22 mouse cellular contexts compared by ENCODE assay signal in the genomic region with DNA sequence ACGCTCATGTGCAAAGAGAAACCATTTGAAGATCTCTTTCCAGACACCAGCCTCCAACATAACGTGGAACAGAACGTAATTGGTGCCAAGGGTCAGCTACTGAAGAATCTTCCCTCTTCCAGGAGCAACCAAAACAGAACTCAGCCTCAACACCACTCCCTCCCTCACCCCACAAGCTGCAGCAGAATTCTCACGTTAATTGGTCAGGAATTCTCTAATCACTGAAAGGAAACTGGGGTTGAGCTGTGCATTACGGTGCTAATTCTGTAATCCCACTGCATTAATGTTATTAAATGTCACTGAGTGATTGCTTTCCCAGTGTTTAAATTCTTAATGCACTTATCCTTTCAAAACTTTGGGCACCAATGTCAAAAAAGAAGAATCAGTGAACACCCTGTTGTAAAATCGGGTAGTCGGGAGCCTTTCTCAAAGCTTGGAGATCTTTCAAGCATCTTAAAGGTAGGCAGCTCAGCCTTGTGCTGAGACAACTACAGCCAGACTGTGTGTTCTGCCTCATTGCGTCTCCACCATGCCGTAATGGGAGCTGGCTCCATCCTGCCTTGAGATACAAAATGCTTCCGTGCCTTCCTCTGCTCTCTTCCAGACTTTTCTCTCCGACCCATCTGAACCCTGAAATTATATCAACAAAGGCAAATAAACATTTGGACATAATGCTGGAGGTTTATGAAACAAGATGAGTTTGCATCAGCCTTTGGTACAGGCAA.
DNase-seq lines count a peak whose midpoint lies in the region; ATAC-seq and TF ChIP-seq lines count a peak whose summit lies in the region.
"Had no signal": no experiment of that assay in that cellular context is flagged by ENCODE, and none has a peak within 500 bp of the region (broad histone marks: within the 10 kb centered on the region; RNA-seq: fewer than 3 reads in every experiment).

No protein-coding gene starts in this region.

- TF ChIP-seq CTCF in midbrain, postnatal 0 days (IDR thresholded peaks at IDR 0.05), result no peak
- TF ChIP-seq CTCF in brain, embryonic 14.5 days (IDR thresholded peaks at IDR 0.05; ENCODE audit: borderline replicate concordance, extremely low read depth, insufficient read depth, insufficient read length), result no peak
- TF ChIP-seq CTCF in forebrain, postnatal 0 days (IDR thresholded peaks at IDR 0.05; ENCODE audit: low read depth), result no peak

- H3K36me3 ChIP-seq in forebrain, embryonic 12.5 days (replicated peaks), result no peaks in the 10 kb centered on the region
- no peaks in the 10 kb centered on the region for H3K36me3 ChIP-seq in forebrain, embryonic 10.5 days (replicated peaks)
- no peaks in the 10 kb centered on the region for H3K36me3 ChIP-seq in midbrain, embryonic 13.5 days
- no peaks in the 10 kb centered on the region for H3K36me3 ChIP-seq in midbrain, postnatal 0 days (ENCODE audit: insufficient read depth, low read length)
- H3K36me3 ChIP-seq in forebrain, postnatal 0 days (ENCODE audit: insufficient read depth), result no peaks in the 10 kb centered on the region
- H3K36me3 ChIP-seq: embryonic facial prominence, embryonic 12.5 days; heart, embryonic 13.5 days; kidney, embryonic 15.5 days; limb, embryonic 13.5 days; liver, embryonic 12.5 days; midbrain, embryonic 12.5 days had no signal

- H3K9ac ChIP-seq in forebrain, embryonic 12.5 days, result no peak overlapping the region
- H3K9ac ChIP-seq in midbrain, embryonic 13.5 days (replicated peaks), result no peak overlapping the region
- no peak overlapping the region for H3K9ac ChIP-seq in midbrain, postnatal 0 days (replicated peaks; ENCODE audit: low read length, poor library complexity, severe bottlenecking)
- no peak overlapping the region for H3K9ac ChIP-seq in forebrain, postnatal 0 days
- H3K9ac ChIP-seq: embryonic facial prominence, embryonic 12.5 days; heart, embryonic 13.5 days; kidney, embryonic 15.5 days; limb, embryonic 13.5 days; liver, embryonic 12.5 days; midbrain, embryonic 12.5 days had no signal

- no peak overlapping the region for H3K4me2 ChIP-seq in forebrain, embryonic 12.5 days
- no peak overlapping the region for H3K4me2 ChIP-seq in midbrain, embryonic 13.5 days (replicated peaks)
- no peak overlapping the region for H3K4me2 ChIP-seq in midbrain, postnatal 0 days (ENCODE audit: low read depth, low read length, poor library complexity, severe bottlenecking)
- H3K4me2 ChIP-seq in forebrain, postnatal 0 days (ENCODE audit: low read depth), result no peak overlapping the region
- H3K4me2 ChIP-seq: embryonic facial prominence, embryonic 12.5 days; heart, embryonic 13.5 days; kidney, embryonic 15.5 days; limb, embryonic 13.5 days; liver, embryonic 12.5 days; midbrain, embryonic 12.5 days had no signal

- H3K27me3 ChIP-seq in forebrain, embryonic 12.5 days, result no peaks in the 10 kb centered on the region
- H3K27me3 ChIP-seq in forebrain, embryonic 10.5 days (ENCODE audit: poor library complexity, severe bottlenecking), result no peaks in the 10 kb centered on the region
- no peaks in the 10 kb centered on the region for H3K27me3 ChIP-seq in midbrain, embryonic 13.5 days
- no peaks in the 10 kb centered on the region for H3K27me3 ChIP-seq in midbrain, postnatal 0 days (ENCODE audit: insufficient read depth, low read length)
- no peaks in the 10 kb centered on the region for H3K27me3 ChIP-seq in forebrain, postnatal 0 days (ENCODE audit: insufficient read depth, low read length)
- H3K27me3 ChIP-seq: embryonic facial prominence, embryonic 12.5 days; kidney, embryonic 15.5 days; limb, embryonic 13.5 days; liver, embryonic 12.5 days had no signal

- no peak for DNase-seq in forebrain, embryonic 10.5 days (ENCODE audit: extremely low spot score, low spot score)
- no peak for DNase-seq in midbrain, postnatal 0 days (ENCODE audit: low spot score)
- DNase-seq in brain, embryonic 14.5 days (ENCODE audit: low read depth), result peak; percentile 67
- DNase-seq in forebrain, postnatal 0 days, result no peak
- DNase-seq in embryo, embryonic 10 days (ENCODE audit: low spot score), result no peak
- DNase-seq: adrenal gland, postnatal 36 days; gastrocnemius, postnatal 36 days; heart, adult 2 months; kidney, postnatal 36 days; lung, adult 18-20 months; lung, postnatal 10 days; right cerebral cortex, postnatal 25 days; spleen, adult 18-20 months had no signal

- ATAC-seq in forebrain, embryonic 12.5 days (ENCODE audit: low FRiP score), result no peak
- no peak for ATAC-seq in midbrain, embryonic 13.5 days
- ATAC-seq in midbrain, postnatal 0 days (ENCODE audit: low FRiP score), result no peak
- no peak for ATAC-seq in forebrain, postnatal 0 days
- ATAC-seq: intestine, postnatal 0 days; liver, embryonic 12.5 days had no signal

- no peak for TF ChIP-seq POLR2A in brain, embryonic 14.5 days (IDR thresholded peaks at IDR 0.05; ENCODE audit: borderline replicate concordance, extremely low read depth, insufficient read depth, insufficient read length, poor library complexity, severe bottlenecking)

- peaks cover 57% of the 10 kb centered on the region for H3K4me1 ChIP-seq in forebrain, embryonic 12.5 days
- H3K4me1 ChIP-seq in forebrain, embryonic 10.5 days, result peaks cover 28% of the 10 kb centered on the region
- H3K4me1 ChIP-seq in midbrain, embryonic 13.5 days (replicated peaks), result peaks cover 49% of the 10 kb centered on the region
- H3K4me1 ChIP-seq in midbrain, postnatal 0 days (ENCODE audit: insufficient read depth, low read length), result peaks cover 12% of the 10 kb centered on the region; the same call in 1 of the 2 replicates
- peaks cover 30% of the 10 kb centered on the region for H3K4me1 ChIP-seq in forebrain, postnatal 0 days (ENCODE audit: insufficient read depth)
- H3K4me1 ChIP-seq: heart, embryonic 13.5 days; liver, embryonic 12.5 days had no signal

- no peaks in the 10 kb centered on the region for H3K9me3 ChIP-seq in forebrain, embryonic 12.5 days
- no peaks in the 10 kb centered on the region for H3K9me3 ChIP-seq in forebrain, embryonic 10.5 days
- no peaks in the 10 kb centered on the region for H3K9me3 ChIP-seq in midbrain, embryonic 13.5 days
- H3K9me3 ChIP-seq in midbrain, postnatal 0 days (ENCODE audit: low read length), result no peaks in the 10 kb centered on the region
- no peaks in the 10 kb centered on the region for H3K9me3 ChIP-seq in forebrain, postnatal 0 days (ENCODE audit: low read length)
- H3K9me3 ChIP-seq: embryonic facial prominence, embryonic 12.5 days; heart, embryonic 13.5 days; kidney, embryonic 15.5 days; limb, embryonic 13.5 days; liver, embryonic 12.5 days; midbrain, embryonic 12.5 days had no signal

- H3K27ac ChIP-seq in forebrain, embryonic 12.5 days, result 0 out of 2 replicates have a peak overlapping the region, but pooled peaks have one; percentile 42
- H3K27ac ChIP-seq in forebrain, embryonic 10.5 days, result no peak overlapping the region
- 0 out of 2 replicates have a peak overlapping the region, but pooled peaks have one; percentile 16 for H3K27ac ChIP-seq in midbrain, embryonic 13.5 days
- no peak overlapping the region for H3K27ac ChIP-seq in midbrain, postnatal 0 days (ENCODE audit: low read depth, low read length)
- peak overlapping the region; percentile 45; the same call in 1 of the 2 replicates for H3K27ac ChIP-seq in forebrain, postnatal 0 days (ENCODE audit: low read depth, low read length)
- H3K27ac ChIP-seq: embryonic facial prominence, embryonic 12.5 days; heart, adult 2 months; heart, embryonic 13.5 days; kidney, embryonic 15.5 days; limb, embryonic 13.5 days; liver, embryonic 12.5 days; midbrain, embryonic 12.5 days had no signal

- H3K4me3 ChIP-seq in forebrain, embryonic 12.5 days (replicated peaks), result no peak overlapping the region
- no peak overlapping the region for H3K4me3 ChIP-seq in forebrain, embryonic 10.5 days
- H3K4me3 ChIP-seq in midbrain, embryonic 13.5 days (replicated peaks), result no peak overlapping the region
- no peak overlapping the region for H3K4me3 ChIP-seq in midbrain, postnatal 0 days (ENCODE audit: low read depth, low read length)
- H3K4me3 ChIP-seq in forebrain, postnatal 0 days (ENCODE audit: low read depth, low read length), result no peak overlapping the region
- H3K4me3 ChIP-seq: embryonic facial prominence, embryonic 12.5 days; heart, adult 2 months; heart, embryonic 13.5 days; kidney, embryonic 15.5 days; limb, embryonic 13.5 days; liver, embryonic 12.5 days; midbrain, embryonic 12.5 days had no signal

- WGBS in forebrain, embryonic 12.5 days, result 63% methylated on average over 11 of the region's 11 CpGs
- WGBS in forebrain, embryonic 10.5 days, result 74% methylated on average over 11 of the region's 11 CpGs
- 67% methylated on average over 11 of the region's 11 CpGs for WGBS in midbrain, embryonic 13.5 days
- WGBS in midbrain, postnatal 0 days, result 62% methylated on average over 11 of the region's 11 CpGs
- WGBS in forebrain, postnatal 0 days, result 32% methylated on average over 11 of the region's 11 CpGs

Comparison
In these comparisons a context has a peak if more than half of its experiments do, and no peak if none do; other contexts are left out.
1. H3K27ac ChIP-seq: peak in forebrain, embryonic 12.5 days (single experiment), midbrain, embryonic 13.5 days (single experiment) and forebrain, postnatal 0 days (single experiment); none in forebrain, embryonic 10.5 days (single experiment) and midbrain, postnatal 0 days (single experiment).